Mouse (Mus musculus) neural tube, embryonic 14.5 days (tissue): Measurements from ENCODE around the gene Wdr89. TPM values are rescaled to one million over a fixed set of nuclear protein-coding genes. Genes with fewer than 3 reads are reported as not detected.

Experiments used
- ATAC-seq: fragments of 200-750 bp; cut with Nextera tagmentation; 2 replicates; pipeline ENCODE4 v1.8.0; 2017; ENCODE audit warnings: low read depth, mild to moderate bottlenecking, moderate TSS enrichment, moderate library complexity
- H3K27ac ChIP-seq: fragments of 300-500 bp; sonication (generic); 2 replicates; pipeline ENCODE4 v1.5.1; 2014; ENCODE audit warnings: low read depth, mild to moderate bottlenecking, control low read depth, low read length, moderate library complexity, mixed read lengths
- H3K27me3 ChIP-seq: fragments of 300-500 bp; sonication (generic); 2 replicates; pipeline ENCODE4 v1.6.1; 2014; ENCODE audit warnings: low read length; ENCODE audit not compliant: control insufficient read depth, insufficient read depth
- H3K36me3 ChIP-seq: fragments of 300-500 bp; sonication (generic); 2 replicates; pipeline ENCODE4 v1.6.1; 2014; ENCODE audit warnings: low read length, mixed read lengths; ENCODE audit not compliant: control insufficient read depth, insufficient read depth
- H3K4me1 ChIP-seq: fragments of 300-500 bp; sonication (generic); 2 replicates; pipeline ENCODE4 v1.6.1; 2014; ENCODE audit warnings: low read length; ENCODE audit not compliant: control insufficient read depth, insufficient read depth
- H3K4me2 ChIP-seq: fragments of 300-500 bp; sonication (generic); 2 replicates; pipeline ENCODE4 v1.6.1; 2014; ENCODE audit warnings: mild to moderate bottlenecking, low read depth, low read length, control low read depth
- H3K4me3 ChIP-seq: fragments of 300-500 bp; sonication (generic); 2 replicates; pipeline ENCODE4 v1.5.1; 2014; ENCODE audit warnings: low read depth, low read length, control low read depth, mixed read lengths
- H3K9ac ChIP-seq: fragments of 300-500 bp; sonication (generic); replicated peaks from 2 replicates; pipeline ENCODE4 v1.6.1; 2014; ENCODE audit warnings: low read depth, mild to moderate bottlenecking, control low read depth, low read length, mixed read lengths
- H3K9me3 ChIP-seq: fragments of 300-500 bp; sonication (generic); 2 replicates; pipeline ENCODE4 v1.6.1; 2016; ENCODE audit warnings: low read length; ENCODE audit not compliant: control insufficient read depth
- whole genome bisulfite sequencing: fragments of 180-500 bp; shearing (Covaris S2); extraction: QIAGEN DNeasy Blood & Tissue Kit; methylation state at CpG from one replicate; pipeline ENCODE4 v1.1.7; 2014; 5-methylcytosine and 5-hydroxymethylcytosine counted together
- polyA plus RNA-seq: library from polyadenylated mRNA; unstranded; fragments of >200 nt; fragmentation: Nextera tagmentation; extraction: Ambion mirVana; gene quantifications from 2 replicates; pipeline ENCODE4 v1.2.1, GENCODE M21; 2014

The Wdr89 gene
- polyA plus RNA-seq, 1 experiment from 2014 or later: 5.3 TPM

DNA sequence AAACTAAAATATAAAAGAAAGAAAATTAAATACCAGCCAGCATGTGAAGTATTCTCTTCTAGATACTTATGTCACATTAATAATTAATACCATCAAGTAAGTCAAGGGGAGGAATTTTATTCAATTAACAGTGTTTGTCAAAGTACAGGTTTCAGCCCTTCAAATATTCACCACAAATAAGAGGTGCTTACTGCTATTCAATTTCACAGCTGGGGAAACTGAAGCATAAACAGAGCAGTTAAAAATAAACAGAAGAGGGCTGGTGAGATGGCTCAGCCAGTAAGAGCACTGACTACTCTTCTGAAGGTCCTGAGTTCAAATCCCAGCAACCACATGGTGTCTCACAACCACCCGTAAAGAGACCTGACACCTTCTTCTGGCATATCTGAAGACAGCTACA is 7.0 kb downstream of the Wdr89 start:
- WGBS: 94% methylated on average over 1 of the region's 1 CpGs

DNA sequence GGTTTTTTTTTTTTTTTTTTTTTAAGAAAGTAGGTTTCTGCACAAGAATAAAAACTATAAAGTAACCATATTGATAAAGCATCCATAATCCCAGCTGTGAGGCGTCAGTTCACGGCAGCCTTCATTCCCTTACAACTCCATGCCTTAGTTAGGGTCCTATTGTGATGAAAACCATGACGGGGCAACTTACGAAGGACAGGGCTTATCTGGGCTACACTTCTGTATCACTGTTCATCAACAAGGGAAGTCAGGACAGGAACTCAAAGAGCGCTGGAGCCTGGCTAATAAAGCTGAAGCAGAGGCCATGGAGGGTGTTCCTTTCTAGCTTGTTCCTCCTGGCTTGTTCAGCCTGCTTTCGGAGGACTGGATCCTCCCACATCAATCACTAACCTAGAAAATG is 10.9 kb downstream of the Wdr89 start:
- Histone ChIP-seq H3K9ac (no peak overlapping the region), H3K36me3 (no peaks in the 10 kb centered on the region), H3K27me3 (no peaks in the 10 kb centered on the region), H3K4me2 (no peak overlapping the region), H3K4me1 (no peaks in the 10 kb centered on the region), H3K27ac (no peak overlapping the region), H3K9me3 (no peaks in the 10 kb centered on the region), H3K4me3 (no peak overlapping the region)
- WGBS: 83% methylated on average over 6 of the region's 6 CpGs
- no peak for ATAC-seq

More for the DNA sequence above, 7.0 kb downstream of the Wdr89 start:
- Histone ChIP-seq H3K9ac (no peak overlapping the region), H3K4me2 (no peak overlapping the region), H3K4me1 (no peaks in the 10 kb centered on the region), H3K36me3 (no peaks in the 10 kb centered on the region), H3K27ac (no peak overlapping the region), H3K4me3 (no peak overlapping the region), H3K27me3 (no peaks in the 10 kb centered on the region), H3K9me3 (no peaks in the 10 kb centered on the region)
- no peak for ATAC-seq

- H3K4me3 ChIP-seq: no peak overlapping the region
- no peaks in the 10 kb centered on the region for H3K36me3 ChIP-seq
- H3K27me3 ChIP-seq: no peaks in the 10 kb centered on the region
- no peaks in the 10 kb centered on the region for H3K4me1 ChIP-seq
- no peak; the same call in 1 of the 2 replicates for ATAC-seq
- WGBS: 46% methylated on average over 3 of the region's 3 CpGs
- H3K9me3 ChIP-seq: no peaks in the 10 kb centered on the region
- H3K27ac ChIP-seq: no peak overlapping the region
- H3K9ac ChIP-seq: no peak overlapping the region
- no peak overlapping the region for H3K4me2 ChIP-seq
These were observed 12.8 kb downstream of the Wdr89 start for GRCm38 (mm10) chr12:75656580-75656979.

GRCm38 (mm10) chr12:75654247-75654801 is 15.0 kb downstream of the Wdr89 start:
- Histone ChIP-seq H3K4me2 (no peak overlapping the region), H3K9ac (no peak overlapping the region), H3K27ac (no peak overlapping the region), H3K4me1 (no peaks in the 10 kb centered on the region), H3K36me3 (no peaks in the 10 kb centered on the region), H3K4me3 (no peak overlapping the region), H3K9me3 (no peaks in the 10 kb centered on the region), H3K27me3 (no peaks in the 10 kb centered on the region)
- WGBS: 70% methylated on average over 3 of the region's 3 CpGs
- ATAC-seq: no peak

- H3K9me3 ChIP-seq: no peaks in the 10 kb centered on the region
- H3K4me2 ChIP-seq: no peak overlapping the region
- no peaks in the 10 kb centered on the region for H3K4me1 ChIP-seq
- H3K27ac ChIP-seq: no peak overlapping the region
- H3K27me3 ChIP-seq: no peaks in the 10 kb centered on the region
- no peaks in the 10 kb centered on the region for H3K36me3 ChIP-seq
- WGBS: 88% methylated on average over 2 of the region's 2 CpGs
- no peak overlapping the region for H3K9ac ChIP-seq
- no peak overlapping the region for H3K4me3 ChIP-seq
- no peak for ATAC-seq
These were observed 19.6 kb downstream of the Wdr89 start for GRCm38 (mm10) chr12:75649706-75650093.

DNA sequence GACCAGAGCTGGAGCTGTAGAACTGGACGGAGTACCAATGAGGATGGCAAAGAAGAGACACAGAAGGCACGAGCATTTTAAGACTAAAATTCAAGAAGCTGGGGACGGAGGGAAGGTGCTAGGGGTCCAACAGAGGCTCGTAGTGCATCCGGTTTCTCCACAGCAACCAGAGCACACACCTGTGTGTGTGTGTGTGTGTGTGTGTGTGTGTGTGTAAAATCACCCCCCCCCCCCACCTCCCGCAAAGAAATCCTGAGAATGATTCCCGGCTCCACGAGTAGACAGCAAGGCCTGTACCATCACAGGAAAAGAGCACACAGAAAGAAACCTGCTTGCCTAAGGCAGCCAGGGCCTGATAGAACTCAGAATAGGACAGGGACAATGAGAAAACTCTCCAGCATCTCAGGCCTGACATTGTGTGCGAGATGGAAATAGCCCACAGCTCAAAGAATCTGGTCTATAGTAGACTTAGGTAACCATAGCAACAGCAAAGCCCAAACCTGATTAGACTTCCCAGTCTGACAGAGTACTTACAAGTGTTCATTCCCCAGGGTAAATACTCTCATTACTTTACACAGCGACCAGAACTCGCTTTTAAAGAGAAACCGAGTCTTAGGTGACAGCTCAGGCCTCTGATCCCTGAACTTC is 20.2 kb downstream of the Wdr89 start:
- ATAC-seq: peak; percentile 66
- H3K27ac ChIP-seq: no peak overlapping the region
- H3K4me1 ChIP-seq: no peaks in the 10 kb centered on the region
- 68% methylated on average over 12 of the region's 12 CpGs for WGBS
- no peaks in the 10 kb centered on the region for H3K36me3 ChIP-seq
- no peak overlapping the region for H3K4me2 ChIP-seq
- H3K9me3 ChIP-seq: no peaks in the 10 kb centered on the region
- H3K4me3 ChIP-seq: no peak overlapping the region
- H3K9ac ChIP-seq: no peak overlapping the region
- H3K27me3 ChIP-seq: no peaks in the 10 kb centered on the region

DNA sequence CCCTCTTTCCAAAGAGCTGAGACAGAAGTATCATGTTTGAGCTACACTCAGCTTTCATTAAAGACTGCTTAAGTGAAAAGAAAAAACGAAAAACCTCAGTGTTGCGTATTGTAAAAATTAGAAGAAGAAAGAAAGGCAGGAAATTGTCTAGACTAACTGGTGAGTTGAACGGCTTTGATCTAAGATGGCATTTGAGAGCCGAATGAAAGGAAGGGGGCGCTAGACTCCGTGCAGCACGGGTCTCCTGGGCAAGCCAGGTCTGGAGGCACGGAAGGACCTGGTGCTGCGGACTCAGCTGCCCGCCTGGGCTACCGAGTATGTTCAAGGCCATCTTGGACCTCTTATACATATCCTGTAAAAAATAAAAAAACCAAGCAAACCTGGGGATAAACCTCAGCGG is 21.1 kb downstream of the Wdr89 start:
- no peaks in the 10 kb centered on the region for H3K27me3 ChIP-seq
- H3K4me3 ChIP-seq: no peak overlapping the region
- no peaks in the 10 kb centered on the region for H3K36me3 ChIP-seq
- no peaks in the 10 kb centered on the region for H3K9me3 ChIP-seq
- H3K4me1 ChIP-seq: no peaks in the 10 kb centered on the region
- 66% methylated on average over 12 of the region's 12 CpGs for WGBS
- H3K9ac ChIP-seq: no peak overlapping the region
- no peak overlapping the region for H3K4me2 ChIP-seq
- no peak overlapping the region for H3K27ac ChIP-seq
- no peak for ATAC-seq

DNA sequence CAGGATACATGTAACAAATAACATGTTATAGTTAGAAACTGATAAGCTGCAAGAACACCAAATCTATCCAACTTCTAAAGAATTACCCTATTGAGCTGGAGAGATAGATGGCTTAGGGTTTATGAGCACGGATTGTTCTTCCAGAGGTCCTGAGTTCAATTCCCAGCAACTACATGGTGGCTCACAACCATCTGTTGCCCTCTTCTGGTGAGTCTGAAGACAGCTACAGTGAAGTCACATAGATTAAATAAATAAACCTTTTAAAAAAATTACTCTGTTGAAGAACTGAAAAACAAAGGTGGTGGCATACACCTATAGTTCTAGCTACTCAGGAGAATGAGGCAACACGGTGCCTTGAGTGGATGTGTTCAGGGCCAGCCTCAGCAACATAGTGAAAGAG is 21.7 kb downstream of the Wdr89 start:
- H3K4me2 ChIP-seq: no peak overlapping the region
- WGBS: 90% methylated on average over 2 of the region's 2 CpGs
- H3K9ac ChIP-seq: no peak overlapping the region
- no peaks in the 10 kb centered on the region for H3K4me1 ChIP-seq
- no peaks in the 10 kb centered on the region for H3K36me3 ChIP-seq
- H3K9me3 ChIP-seq: no peaks in the 10 kb centered on the region
- no peak overlapping the region for H3K27ac ChIP-seq
- H3K27me3 ChIP-seq: no peaks in the 10 kb centered on the region
- H3K4me3 ChIP-seq: no peak overlapping the region
- ATAC-seq: no peak

DNA sequence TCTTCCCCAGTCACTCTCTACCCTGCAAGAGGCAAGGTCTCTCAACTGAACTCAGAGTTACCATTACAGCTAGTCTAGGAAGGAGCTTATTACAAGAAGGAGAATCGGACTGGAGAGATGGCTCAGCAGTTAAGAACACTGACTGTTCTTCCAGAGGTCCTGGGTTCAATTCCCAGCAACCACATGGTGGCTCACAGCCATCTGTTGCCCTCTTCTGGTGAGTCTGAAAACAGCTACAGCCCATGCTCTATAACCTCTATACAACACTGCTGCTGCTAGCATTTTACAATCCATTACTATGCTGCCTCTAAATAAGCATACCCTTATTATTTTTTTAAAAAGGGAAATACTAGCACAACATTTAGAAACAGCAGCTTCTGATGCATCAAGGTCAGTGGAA is 23.6 kb downstream of the Wdr89 start:
- Histone ChIP-seq H3K4me3 (no peak overlapping the region), H3K9me3 (no peaks in the 10 kb centered on the region), H3K27me3 (no peaks in the 10 kb centered on the region), H3K9ac (no peak overlapping the region), H3K4me2 (no peak overlapping the region), H3K27ac (no peak overlapping the region), H3K36me3 (no peaks in the 10 kb centered on the region), H3K4me1 (no peaks in the 10 kb centered on the region)
- WGBS: 95% methylated on average over 1 of the region's 1 CpGs
- ATAC-seq: no peak
